11 mouse cellular contexts compared by ENCODE assay signal in the genomic region with DNA sequence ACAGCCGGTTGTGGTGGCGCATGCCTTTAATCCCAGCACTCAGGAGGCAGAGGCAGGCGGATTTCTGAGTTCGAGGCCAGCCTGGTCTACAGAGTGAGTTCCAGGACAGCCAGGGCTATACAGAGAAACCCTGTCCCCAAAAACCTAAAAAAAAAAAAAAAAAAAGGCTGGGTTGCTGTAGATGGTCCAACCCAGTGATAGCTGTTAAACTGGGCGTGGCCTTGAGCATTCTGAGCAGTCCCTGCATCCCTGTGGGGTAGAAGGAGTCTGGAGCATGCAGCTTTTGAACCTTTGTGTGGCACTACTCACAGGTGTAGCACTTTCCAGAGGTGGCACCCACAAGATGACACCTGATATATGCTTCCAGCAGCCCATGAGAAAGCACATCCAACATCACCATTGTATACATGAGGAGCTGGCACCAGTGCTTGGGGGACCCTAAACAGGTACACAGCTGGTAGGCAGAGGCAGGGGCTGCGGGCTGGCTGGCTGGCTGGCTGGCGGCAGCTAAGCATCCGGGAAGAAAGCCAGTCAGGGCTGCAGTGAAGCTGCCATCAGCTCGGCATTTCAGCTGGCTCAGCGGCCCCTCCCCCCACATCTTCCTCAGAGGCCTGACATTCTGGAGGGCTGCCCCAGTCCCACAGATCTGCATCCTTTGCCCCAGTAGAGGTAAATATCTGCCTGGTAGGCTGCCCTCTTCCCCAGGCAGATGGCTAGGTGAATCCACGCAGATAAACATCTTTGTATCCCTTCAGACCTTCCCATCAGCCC. TPM values are rescaled to one million over a fixed set of nuclear protein-coding genes. Genes with fewer than 3 reads are reported as not detected.
DNase-seq lines count a peak whose midpoint lies in the region; ATAC-seq and TF ChIP-seq lines count a peak whose summit lies in the region.
"Had no signal": no experiment of that assay in that cellular context is flagged by ENCODE, and none has a peak within 500 bp of the region (broad histone marks: within the 10 kb centered on the region; RNA-seq: fewer than 3 reads in every experiment).

No protein-coding gene starts in this region.

- intact Hi-C loops in heart, postnatal 10 days (cut with DNase I) = no loop called here

- H3K36me3 ChIP-seq in ES-E14 (ENCODE audit: control insufficient read depth, insufficient read depth, low read length, poor library complexity, severe bottlenecking) = no peaks in the 10 kb centered on the region
- no peaks in the 10 kb centered on the region for H3K36me3 ChIP-seq in embryonic facial prominence, embryonic 13.5 days
- H3K36me3 ChIP-seq in limb, embryonic 14.5 days (ENCODE audit: control insufficient read depth, insufficient read depth, low read length) = no peaks in the 10 kb centered on the region
- H3K36me3 ChIP-seq: embryonic facial prominence, embryonic 15.5 days had no signal

- H3K9ac ChIP-seq in ES-E14 (ENCODE audit: insufficient read depth, low read depth, low read length, poor library complexity, severe bottlenecking) = no peak overlapping the region
- H3K9ac ChIP-seq in embryonic facial prominence, embryonic 13.5 days = peak overlapping the region; percentile 55; the same call in 1 of the 2 replicates
- 0 out of 2 replicates have a peak overlapping the region, but pooled peaks have one; percentile 16 for H3K9ac ChIP-seq in limb, embryonic 14.5 days (ENCODE audit: low read depth, low read length, severe bottlenecking)
- H3K9ac ChIP-seq: embryonic facial prominence, embryonic 15.5 days had no signal

- TF ChIP-seq POLR2A in limb, embryonic 14.5 days (IDR thresholded peaks at IDR 0.05; ENCODE audit: borderline replicate concordance, extremely low read depth, insufficient read depth, insufficient read length) = no peak

- H3K9me3 ChIP-seq in ES-E14 (ENCODE audit: control insufficient read depth, insufficient read depth, low read depth, low read length) = no peaks in the 10 kb centered on the region
- H3K9me3 ChIP-seq in embryonic facial prominence, embryonic 13.5 days = no peaks in the 10 kb centered on the region
- H3K9me3 ChIP-seq in limb, embryonic 14.5 days (ENCODE audit: control insufficient read depth, low read length) = no peaks in the 10 kb centered on the region
- H3K9me3 ChIP-seq: embryonic facial prominence, embryonic 15.5 days had no signal

- WGBS in embryonic facial prominence, embryonic 13.5 days = 46% methylated on average over 11 of the region's 11 CpGs
- WGBS in limb, embryonic 14.5 days = 41% methylated on average over 11 of the region's 11 CpGs

- DNase-seq in heart, postnatal 10 days = peak; percentile 38 to 48
- no peak for DNase-seq in heart, adult 8-10 months (ENCODE audit: low spot score)
- DNase-seq in ES-E14 (ENCODE audit: low read depth, low spot score) (no peak), adipocyte (ENCODE audit: low spot score) (no peak)
- no peak for DNase-seq in limb, embryonic 14.5 days (ENCODE audit: low spot score)
- no peak for DNase-seq in ovary, postnatal 14 days (ENCODE audit: low spot score)
- DNase-seq in spleen, postnatal 14 days (ENCODE audit: low spot score in 2 of 2) = no peak

- peaks cover 4 to 8% of the 10 kb centered on the region in 2 experiments; a peak in 3 of 4 replicates for H3K4me1 ChIP-seq in ES-E14 (ENCODE audit: control insufficient read depth in 2 of 2, insufficient read depth in 2 of 2, low read length in 2 of 2, poor library complexity in 1 of 2)
- peaks cover 26% of the 10 kb centered on the region for H3K4me1 ChIP-seq in embryonic facial prominence, embryonic 13.5 days
- H3K4me1 ChIP-seq in limb, embryonic 14.5 days (ENCODE audit: control insufficient read depth, insufficient read depth, low read length) = no peaks in the 10 kb centered on the region

- H3K4me3 ChIP-seq in ES-E14 (ENCODE audit: insufficient read depth in 1 of 2, low read depth in 1 of 2, low read length in 2 of 2, poor library complexity in 1 of 2, severe bottlenecking in 1 of 2) = no peak overlapping the region
- H3K4me3 ChIP-seq in embryonic facial prominence, embryonic 13.5 days = no peak overlapping the region
- no peak overlapping the region for H3K4me3 ChIP-seq in limb, embryonic 14.5 days (replicated peaks; ENCODE audit: low read length)
- H3K4me3 ChIP-seq: embryonic facial prominence, embryonic 15.5 days had no signal

- H3K27me3 ChIP-seq in embryonic facial prominence, embryonic 13.5 days = peaks cover 30% of the 10 kb centered on the region
- H3K27me3 ChIP-seq in limb, embryonic 14.5 days (ENCODE audit: control insufficient read depth, insufficient read depth, low read length) = no peaks in the 10 kb centered on the region

- ATAC-seq in embryonic facial prominence, embryonic 13.5 days (ENCODE audit: insufficient number of reproducible peaks, insufficient read depth, low FRiP score, low TSS enrichment, low read depth) = no peak
- no peak for ATAC-seq in limb, embryonic 14.5 days (ENCODE audit: low FRiP score, low read depth)
- ATAC-seq: Patski had no signal

- no peak overlapping the region; the same call in 1 of the 2 replicates for H3K27ac ChIP-seq in ES-E14 (ENCODE audit: insufficient read depth, low read depth, low read length, poor library complexity, severe bottlenecking)
- H3K27ac ChIP-seq in embryonic facial prominence, embryonic 13.5 days = no peak overlapping the region
- no peak overlapping the region for H3K27ac ChIP-seq in limb, embryonic 14.5 days (replicated peaks; ENCODE audit: low read depth, low read length)
- H3K27ac ChIP-seq: embryonic facial prominence, embryonic 15.5 days had no signal

- in situ Hi-C loops in ES-E14 (cut with MboI; ENCODE audit: low sequenced_read_pairs in 2 of 2, unreplicated experiment in 2 of 2) = no loop called here

- H3K4me2 ChIP-seq in embryonic facial prominence, embryonic 13.5 days = no peak overlapping the region
- H3K4me2 ChIP-seq in limb, embryonic 14.5 days (replicated peaks; ENCODE audit: low read depth, low read length, severe bottlenecking) = no peak overlapping the region
- H3K4me2 ChIP-seq: embryonic facial prominence, embryonic 15.5 days had no signal

TF ChIP-seq in ES-E14, 5 proteins besides CTCF, POLR2A, EP300 and RAD21:
- TF ChIP-seq ZC3H11A (IDR thresholded peaks at IDR 0.05; ENCODE audit: borderline replicate concordance, low read depth, low read length) (no peak), MAFK (IDR thresholded peaks at IDR 0.05; ENCODE audit: insufficient read depth, low read depth, low read length) (peak; percentile 73), ZNF384 (IDR thresholded peaks at IDR 0.05; ENCODE audit: low read depth, low read length) (peak; percentile 57; the same call in 1 of the 2 replicates)

RNA-seq across cellular contexts. Expression of a gene that starts 3.1 kb away (rescaled TPM):
- under 1 TPM; 0.48 to 0.52 TPM for total RNA-seq in heart, postnatal 10 days (2021)
- total RNA-seq in heart, adult 8-10 months (2022) = under 1 TPM; 0.16 to 0.23 (median 0.19) TPM
- total RNA-seq in ES-E14 (2012; rRNA removed) = 1.8 and 2.0 TPM in 2 replicates
- polyA plus RNA-seq in embryonic facial prominence, embryonic 13.5 days (2015; fragmentation: Nextera tagmentation; extraction: Ambion mirVana) = 3.5 and 5.4 TPM in 2 replicates
- 18.1 and 23.1 TPM in 2 replicates for polyA plus RNA-seq in limb, embryonic 14.5 days (2012; rRNA removed)
- polyA plus RNA-seq in limb, embryonic 14.5 days (2014; fragmentation: Nextera tagmentation; extraction: Ambion mirVana) = 3.1 and 4.3 TPM in 2 replicates

RNA-seq across cellular contexts. Expression of a gene that starts 6.4 kb away (rescaled TPM):
- total RNA-seq in heart, postnatal 10 days (2021) = 10 to 100 TPM; 11.6 to 12.9 TPM
- 10 to 100 TPM; 10.5 to 11.8 (median 11.0) TPM for total RNA-seq in heart, adult 8-10 months (2022)
- total RNA-seq in ES-E14 (2012; rRNA removed) = 24.2 and 32.8 TPM in 2 replicates
- polyA plus RNA-seq in embryonic facial prominence, embryonic 13.5 days (2015; fragmentation: Nextera tagmentation; extraction: Ambion mirVana) = 32.5 and 33.2 TPM in 2 replicates
- 46.3 and 54.9 TPM in 2 replicates for polyA plus RNA-seq in limb, embryonic 14.5 days (2012; rRNA removed)
- polyA plus RNA-seq in limb, embryonic 14.5 days (2014; fragmentation: Nextera tagmentation; extraction: Ambion mirVana) = 27.8 and 29.3 TPM in 2 replicates

RNA-seq across cellular contexts. Expression of a gene that starts 11.6 kb away (rescaled TPM):
- total RNA-seq in heart, postnatal 10 days (2021) = under 1 TPM in 1 of 2 experiments, not detected in 1; 0.26 TPM
- under 1 TPM in 2 of 4 experiments, not detected in 2; 0.28 to 0.31 TPM for total RNA-seq in heart, adult 8-10 months (2022)
- total RNA-seq in ES-E14 (2012; rRNA removed) = 1.2 and 1.4 TPM in 2 replicates
- not detected in 2 replicates for polyA plus RNA-seq in embryonic facial prominence, embryonic 13.5 days (2015; fragmentation: Nextera tagmentation; extraction: Ambion mirVana)
- polyA plus RNA-seq in limb, embryonic 14.5 days (2012; rRNA removed) = 0.86 and 0.89 TPM in 2 replicates
- not detected in 2 replicates for polyA plus RNA-seq in limb, embryonic 14.5 days (2014; fragmentation: Nextera tagmentation; extraction: Ambion mirVana)
- polyA plus RNA-seq: lung, embryonic 16.5 days had no signal

RNA-seq across cellular contexts. Expression of a gene that starts 15.1 kb away (rescaled TPM):
- 10 to 100 TPM; 38.5 to 39.9 TPM for total RNA-seq in heart, postnatal 10 days (2021)
- total RNA-seq in heart, adult 8-10 months (2022) = 10 to 100 TPM; 39.9 to 44.4 (median 41.4) TPM
- total RNA-seq in ES-E14 (2012; rRNA removed) = 12.8 and 16.6 TPM in 2 replicates
- 47.4 and 48.7 TPM in 2 replicates for polyA plus RNA-seq in embryonic facial prominence, embryonic 13.5 days (2015; fragmentation: Nextera tagmentation; extraction: Ambion mirVana)
- polyA plus RNA-seq in limb, embryonic 14.5 days (2012; rRNA removed) = 37.6 and 49.6 TPM in 2 replicates
- 52.9 TPM in 2 replicates for polyA plus RNA-seq in limb, embryonic 14.5 days (2014; fragmentation: Nextera tagmentation; extraction: Ambion mirVana)

RNA-seq across cellular contexts. Expression of a gene that starts 15.2 kb away (rescaled TPM):
- 10 to 100 TPM; 15.6 to 15.9 TPM for total RNA-seq in heart, postnatal 10 days (2021)
- 10 to 100 TPM; 11.2 to 14.7 (median 11.9) TPM for total RNA-seq in heart, adult 8-10 months (2022)
- total RNA-seq in ES-E14 (2012; rRNA removed) = 23.4 and 38.2 TPM in 2 replicates
- polyA plus RNA-seq in embryonic facial prominence, embryonic 13.5 days (2015; fragmentation: Nextera tagmentation; extraction: Ambion mirVana) = 44.4 and 46.4 TPM in 2 replicates
- 80.6 and 95.0 TPM in 2 replicates for polyA plus RNA-seq in limb, embryonic 14.5 days (2012; rRNA removed)
- 16.6 and 19.3 TPM in 2 replicates for polyA plus RNA-seq in limb, embryonic 14.5 days (2014; fragmentation: Nextera tagmentation; extraction: Ambion mirVana)

Comparison
In these comparisons a context has a peak if more than half of its experiments do, and no peak if none do; other contexts are left out.
1. DNase-seq: peak in heart, postnatal 10 days (2 of 2); none in heart, adult 8-10 months (single experiment), ES-E14 (single experiment), limb, embryonic 14.5 days (single experiment), adipocyte (single experiment), ovary, postnatal 14 days (single experiment) and spleen, postnatal 14 days (0 of 2).